Mouse (Mus musculus) urinary bladder, postnatal 36 days (tissue): ENCODE results near the gene Tor1b.
"Not testable (repeated sequence)": the region's sequence is repeated elsewhere in the genome, so short reads cannot be mapped to it uniquely, and the experiment has no call there.

Source experiments
- DNase-seq, 2 experiments: peaks; one replicate each; pipeline ENCODE4 v3.0.0; 2022; ENCODE audit warnings: low spot score in 2 of 2, mixed read lengths in 1 of 2

The Tor1b gene

GRCm38 (mm10) chr2:30952824-30953490 lies at the start of gene Tor1b:
Gene Tor1b (plus strand): TSS chr2:30952959.
- DNase-seq: peak; percentile 72 to 80

GRCm38 (mm10) chr2:30904231-30904630 lies 48.5 kb upstream of the Tor1b start:
- no peak for DNase-seq

- DNase-seq: no peak
These were observed 47.8 kb upstream of the Tor1b start for GRCm38 (mm10) chr2:30904991-30905390.

GRCm38 (mm10) chr2:30905906-30906305 lies 46.9 kb upstream of the Tor1b start:
- DNase-seq: no peak

DNA sequence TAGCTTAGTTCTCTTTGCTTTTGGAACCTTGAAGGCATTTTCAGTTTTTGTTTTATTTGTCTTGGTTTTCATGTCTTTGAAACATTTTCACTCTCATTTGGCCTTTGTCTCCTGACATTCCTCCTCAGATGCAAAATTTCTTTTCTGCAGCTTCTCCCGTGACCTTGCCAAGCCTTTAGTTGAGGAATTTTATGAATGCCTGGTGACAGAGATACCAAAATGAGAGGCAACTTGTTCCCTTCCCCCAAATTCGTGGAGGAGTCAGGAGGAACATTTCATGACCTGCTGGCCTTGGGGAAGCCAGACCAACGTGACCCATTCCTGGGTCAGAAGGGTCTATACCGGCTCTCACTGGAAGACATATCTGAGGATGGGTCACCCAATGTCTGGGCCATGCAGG lies 46.1 kb upstream of the Tor1b start:
- no peak for DNase-seq

DNA sequence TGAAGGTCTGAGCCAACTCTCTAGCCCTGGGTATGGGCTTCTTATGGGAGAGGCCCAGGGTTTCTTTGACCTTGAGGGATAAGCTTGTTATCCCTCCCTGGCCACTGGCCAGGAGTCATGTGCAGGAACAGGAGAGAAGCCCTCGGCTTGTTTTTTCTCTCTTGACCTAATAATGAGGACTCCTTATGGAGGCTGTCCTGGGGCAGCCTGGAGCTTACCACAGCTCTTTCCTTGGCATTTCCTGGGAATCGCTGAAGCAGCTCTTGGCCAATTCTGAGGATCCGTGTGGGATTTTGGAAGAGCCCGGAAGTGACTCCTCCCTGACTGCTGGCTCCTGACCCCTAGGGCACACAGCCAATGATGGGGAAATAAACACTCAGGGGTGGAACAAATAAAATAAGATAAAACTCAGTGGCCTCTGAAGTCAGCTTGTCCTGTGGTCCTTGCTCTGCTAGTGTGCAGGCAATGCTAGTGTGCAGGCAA lies 40.4 kb upstream of the Tor1b start:
- DNase-seq: peak in 1 of 2 experiments; percentile 82

- no peak for DNase-seq
These were observed 39.7 kb upstream of the Tor1b start for GRCm38 (mm10) chr2:30913022-30913421.

DNA sequence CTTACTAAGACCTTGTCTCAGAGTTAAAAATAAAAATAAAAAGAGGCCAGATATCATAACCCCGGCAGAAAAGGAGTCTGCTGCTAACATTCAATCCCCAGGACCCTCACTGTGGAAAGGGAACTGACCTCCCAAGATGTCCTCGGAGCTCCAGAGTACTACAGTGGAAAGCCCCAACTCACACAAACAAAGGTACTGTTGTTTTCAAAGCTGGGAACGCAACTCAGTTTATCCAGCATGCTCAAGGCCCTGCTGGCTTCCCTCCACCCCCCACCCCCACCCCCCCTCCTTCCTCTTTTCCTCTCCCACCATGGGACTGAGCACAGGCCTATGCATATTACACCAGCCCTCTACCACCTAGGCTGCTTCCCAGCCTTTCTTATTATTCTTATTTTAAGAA lies 37.9 kb upstream of the Tor1b start:
- DNase-seq: no peak

GRCm38 (mm10) chr2:30915376-30915775 lies 37.4 kb upstream of the Tor1b start:
- no peak for DNase-seq

GRCm38 (mm10) chr2:30915933-30916332 lies 36.8 kb upstream of the Tor1b start:
- not testable (repeated sequence) for DNase-seq

- DNase-seq: no peak
These were observed 35.1 kb upstream of the Tor1b start for GRCm38 (mm10) chr2:30917649-30918048.

- DNase-seq: no peak
These were observed 34.6 kb upstream of the Tor1b start for GRCm38 (mm10) chr2:30918126-30918525.

DNA sequence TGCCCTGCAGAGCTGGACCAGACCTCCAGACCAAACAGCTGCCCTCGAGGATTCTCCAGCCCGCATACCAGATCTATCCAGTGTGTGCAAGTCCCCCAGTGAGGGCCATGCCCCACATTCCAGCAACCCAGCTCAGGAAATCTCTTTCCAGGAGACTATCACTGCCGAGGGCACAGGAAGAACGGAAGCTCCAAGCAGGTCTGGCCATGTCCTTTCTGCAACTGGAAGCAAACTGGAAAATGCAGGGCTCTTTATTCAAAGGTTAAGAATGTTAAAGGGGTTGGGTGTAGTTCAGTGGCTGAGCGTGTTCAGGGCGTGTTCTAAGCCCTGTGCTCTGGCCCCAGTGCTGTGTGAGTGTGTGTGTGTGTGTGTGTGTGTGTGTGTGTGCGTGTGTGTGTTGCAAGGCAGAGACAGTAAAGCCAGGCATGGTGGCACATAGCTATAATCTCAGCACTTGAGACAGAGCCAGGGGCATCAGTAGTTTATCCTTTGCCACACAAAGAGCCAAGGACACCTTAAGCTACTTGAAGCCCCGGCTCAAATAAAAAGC lies 33.9 kb upstream of the Tor1b start:
- peak; percentile 44 to 62 for DNase-seq

DNA sequence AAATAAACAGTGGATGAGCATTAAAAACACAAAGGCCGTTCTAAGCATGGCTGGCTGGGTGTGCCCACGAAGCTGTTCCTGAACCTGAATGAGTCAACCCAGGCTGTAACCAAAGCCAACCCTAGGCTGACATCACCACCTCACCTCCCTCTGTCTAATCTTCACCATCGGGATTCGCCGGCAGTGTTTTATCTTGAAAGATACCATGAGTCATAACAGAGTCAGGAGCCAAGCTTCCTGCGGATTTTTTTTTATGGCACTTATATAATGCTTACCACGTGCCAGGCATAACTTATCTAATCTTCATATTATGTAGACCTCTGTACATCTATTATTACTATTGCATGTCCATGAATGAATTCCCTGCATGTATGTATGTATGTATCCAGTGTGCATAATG lies 32.5 kb upstream of the Tor1b start:
- DNase-seq: peak; percentile 73

GRCm38 (mm10) chr2:30923099-30923498 lies 29.7 kb upstream of the Tor1b start:
- DNase-seq: no peak

DNA sequence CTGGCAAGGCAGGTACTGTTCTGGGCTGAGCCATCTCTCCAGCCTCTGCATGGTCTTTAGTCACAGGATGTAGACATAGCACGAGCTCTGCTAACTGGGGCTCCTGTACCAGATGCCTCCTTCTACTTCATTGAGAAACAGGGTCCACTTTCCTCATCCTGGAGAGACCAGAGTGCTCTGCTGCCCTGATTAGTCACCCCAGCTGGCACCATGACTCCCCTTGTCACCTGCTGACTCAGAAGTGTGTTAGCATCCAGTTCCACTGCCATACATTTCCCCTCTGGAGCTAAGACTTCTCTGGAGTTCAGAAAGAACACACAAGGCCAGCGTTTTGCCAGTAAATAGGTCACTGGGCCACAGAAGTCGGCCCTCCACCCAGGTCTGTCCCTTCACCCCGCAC lies 27.6 kb upstream of the Tor1b start:
- DNase-seq: no peak

- DNase-seq: no peak
These were observed 26.4 kb upstream of the Tor1b start for GRCm38 (mm10) chr2:30926381-30926780.

DNA sequence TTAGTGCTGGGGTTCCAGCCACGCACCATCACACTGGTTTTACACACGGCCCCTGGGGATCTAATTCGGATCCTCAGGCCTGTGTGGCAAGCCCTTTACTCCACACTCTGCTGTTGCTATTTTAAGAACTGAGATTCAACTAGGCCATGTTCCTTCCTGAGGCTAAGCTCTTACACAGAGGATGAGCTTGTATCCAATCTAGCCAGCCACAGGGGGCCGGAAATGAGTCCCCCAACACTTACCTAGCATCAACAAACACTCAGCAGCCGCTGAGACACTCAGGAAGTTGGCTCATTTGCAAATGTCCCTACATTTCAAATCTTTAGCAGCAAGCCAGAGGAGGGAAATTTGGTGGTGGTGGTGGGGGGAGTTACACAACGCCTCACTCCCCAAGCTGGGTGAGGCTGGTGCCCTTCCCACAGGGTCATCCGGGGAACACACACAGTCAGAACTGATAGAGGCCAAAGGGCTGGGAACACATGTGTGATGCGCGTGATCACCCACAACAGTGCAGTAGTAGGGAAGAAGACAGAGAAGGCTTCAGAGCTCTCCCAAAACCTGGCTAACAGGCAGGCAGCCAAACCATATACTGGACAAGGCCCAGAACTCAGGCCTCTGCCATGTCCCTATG lies 25.5 kb upstream of the Tor1b start:
- DNase-seq: no peak

GRCm38 (mm10) chr2:30927844-30928628 lies 24.7 kb upstream of the Tor1b start:
- peak; percentile 64 to 80 for DNase-seq

GRCm38 (mm10) chr2:30928893-30929482 lies 23.8 kb upstream of the Tor1b start:
- DNase-seq: peak in 1 of 2 experiments; percentile 73

GRCm38 (mm10) chr2:30929483-30930045 lies 23.2 kb upstream of the Tor1b start, which contains the start of gene Ptges:
Gene Ptges (minus strand): TSS chr2:30929863.
- peak in 1 of 2 experiments; percentile 72 for DNase-seq
